Mouse (Mus musculus): ENCODE data around the gene Lhx1. TPM values are rescaled to one million over a fixed set of nuclear protein-coding genes. Genes with fewer than 3 reads are reported as not detected.

Lhx1 gene
- polyA plus RNA-seq, 1 experiment from 2014 or later = 0.16 TPM

GRCm38 (mm10) chr11:84513171-84514116 is 11.9 kb downstream of the Lhx1 start, which contains the start of gene Aatf:
Gene Aatf, minus strand, starts transcription at chr11:84513522.
- under 1% methylated on average over 80 of the region's 80 CpGs for WGBS
- Histone ChIP-seq H3K9ac (ENCODE audit: low read depth, low read length) (peak within 1 kb of the TSS; percentile 65), H3K36me3 (ENCODE audit: control insufficient read depth, insufficient read depth) (peaks cover 12% of the 10 kb centered on the region; the same call in 1 of the 2 replicates), H3K4me3 (ENCODE audit: low read depth, low read length) (peak within 1 kb of the TSS; percentile 54), H3K4me2 (replicated peaks; ENCODE audit: low read depth) (peak within 1 kb of the TSS; percentile 86), H3K9me3 (ENCODE audit: control insufficient read depth) (no peaks in the 10 kb centered on the region), H3K4me1 (replicated peaks; ENCODE audit: control insufficient read depth, insufficient read depth, low read length) (no peaks in the 10 kb centered on the region), H3K27me3 (replicated peaks; ENCODE audit: control insufficient read depth, insufficient read depth, low read length) (peaks cover 37% of the 10 kb centered on the region), H3K27ac (ENCODE audit: low read depth, low read length) (peak within 1 kb of the TSS; percentile 47)
- ATAC-seq = peak; percentile 99
- peak; percentile 27; the same call in 1 of the 2 replicates for TF ChIP-seq CTCF (IDR thresholded peaks at IDR 0.05; ENCODE audit: low read depth)

GRCm38 (mm10) chr11:84512031-84512430 is 13.3 kb downstream of the Lhx1 start:
- Histone ChIP-seq H3K9ac (ENCODE audit: low read depth, low read length) (no peak overlapping the region), H3K27me3 (replicated peaks; ENCODE audit: control insufficient read depth, insufficient read depth, low read length) (peaks cover 26% of the 10 kb centered on the region), H3K9me3 (ENCODE audit: control insufficient read depth) (no peaks in the 10 kb centered on the region), H3K4me2 (replicated peaks; ENCODE audit: low read depth) (peak overlapping the region; percentile 86), H3K27ac (ENCODE audit: low read depth, low read length) (no peak overlapping the region), H3K4me3 (ENCODE audit: low read depth, low read length) (no peak overlapping the region), H3K4me1 (replicated peaks; ENCODE audit: control insufficient read depth, insufficient read depth, low read length) (no peaks in the 10 kb centered on the region), H3K36me3 (ENCODE audit: control insufficient read depth, insufficient read depth) (peaks cover 12% of the 10 kb centered on the region; the same call in 1 of the 2 replicates)
- 92% methylated on average over 1 of the region's 1 CpGs for WGBS
- no peak for ATAC-seq
- TF ChIP-seq CTCF (IDR thresholded peaks at IDR 0.05; ENCODE audit: low read depth) = no peak

- ATAC-seq = no peak
- TF ChIP-seq CTCF (IDR thresholded peaks at IDR 0.05; ENCODE audit: low read depth) = peak; percentile 34
- H3K4me2 ChIP-seq (replicated peaks; ENCODE audit: low read depth) = no peak overlapping the region
- H3K27ac ChIP-seq (ENCODE audit: low read depth, low read length) = no peak overlapping the region
- H3K36me3 ChIP-seq (ENCODE audit: control insufficient read depth, insufficient read depth) = 0 out of 2 replicates have a peak, but pooled peaks cover 11% of the 10 kb centered on the region
- 96% methylated on average over 1 of the region's 1 CpGs for WGBS
- H3K4me3 ChIP-seq (ENCODE audit: low read depth, low read length) = no peak overlapping the region
- H3K9me3 ChIP-seq (ENCODE audit: control insufficient read depth) = no peaks in the 10 kb centered on the region
- no peaks in the 10 kb centered on the region for H3K4me1 ChIP-seq (replicated peaks; ENCODE audit: control insufficient read depth, insufficient read depth, low read length)
- H3K27me3 ChIP-seq (replicated peaks; ENCODE audit: control insufficient read depth, insufficient read depth, low read length) = no peaks in the 10 kb centered on the region
- H3K9ac ChIP-seq (ENCODE audit: low read depth, low read length) = no peak overlapping the region
Observed at GRCm38 (mm10) chr11:84504296-84504695, 21.0 kb downstream of the Lhx1 start.

GRCm38 (mm10) chr11:84497944-84498343 is 27.4 kb downstream of the Lhx1 start:
- Histone ChIP-seq H3K4me3 (ENCODE audit: low read depth, low read length) (no peak overlapping the region), H3K36me3 (ENCODE audit: control insufficient read depth, insufficient read depth) (0 out of 2 replicates have a peak, but pooled peaks cover 8% of the 10 kb centered on the region), H3K4me1 (replicated peaks; ENCODE audit: control insufficient read depth, insufficient read depth, low read length) (no peaks in the 10 kb centered on the region), H3K4me2 (replicated peaks; ENCODE audit: low read depth) (no peak overlapping the region), H3K9me3 (ENCODE audit: control insufficient read depth) (no peaks in the 10 kb centered on the region), H3K9ac (ENCODE audit: low read depth, low read length) (no peak overlapping the region), H3K27me3 (replicated peaks; ENCODE audit: control insufficient read depth, insufficient read depth, low read length) (no peaks in the 10 kb centered on the region), H3K27ac (ENCODE audit: low read depth, low read length) (no peak overlapping the region)
- WGBS = 72% methylated on average over 2 of the region's 2 CpGs
- peak; percentile 58 for TF ChIP-seq CTCF (IDR thresholded peaks at IDR 0.05; ENCODE audit: low read depth)
- ATAC-seq = no peak

- no peaks in the 10 kb centered on the region for H3K27me3 ChIP-seq (replicated peaks; ENCODE audit: control insufficient read depth, insufficient read depth, low read length)
- H3K9me3 ChIP-seq (ENCODE audit: control insufficient read depth) = no peaks in the 10 kb centered on the region
- TF ChIP-seq CTCF (IDR thresholded peaks at IDR 0.05; ENCODE audit: low read depth) = no peak
- no peak for ATAC-seq
- no peak overlapping the region for H3K4me2 ChIP-seq (replicated peaks; ENCODE audit: low read depth)
- H3K36me3 ChIP-seq (ENCODE audit: control insufficient read depth, insufficient read depth) = peaks cover 8% of the 10 kb centered on the region; the same call in 1 of the 2 replicates
- H3K4me3 ChIP-seq (ENCODE audit: low read depth, low read length) = no peak overlapping the region
- H3K4me1 ChIP-seq (replicated peaks; ENCODE audit: control insufficient read depth, insufficient read depth, low read length) = no peaks in the 10 kb centered on the region
- H3K27ac ChIP-seq (ENCODE audit: low read depth, low read length) = no peak overlapping the region
- no peak overlapping the region for H3K9ac ChIP-seq (ENCODE audit: low read depth, low read length)
Observed at GRCm38 (mm10) chr11:84496901-84497300, 28.4 kb downstream of the Lhx1 start.

GRCm38 (mm10) chr11:84495774-84496173 is 29.6 kb downstream of the Lhx1 start:
- no peak overlapping the region for H3K27ac ChIP-seq (ENCODE audit: low read depth, low read length)
- H3K4me2 ChIP-seq (replicated peaks; ENCODE audit: low read depth) = no peak overlapping the region
- ATAC-seq = no peak
- H3K4me3 ChIP-seq (ENCODE audit: low read depth, low read length) = no peak overlapping the region
- WGBS = 85% methylated on average over 4 of the region's 4 CpGs
- H3K9ac ChIP-seq (ENCODE audit: low read depth, low read length) = no peak overlapping the region
- no peaks in the 10 kb centered on the region for H3K27me3 ChIP-seq (replicated peaks; ENCODE audit: control insufficient read depth, insufficient read depth, low read length)
- H3K36me3 ChIP-seq (ENCODE audit: control insufficient read depth, insufficient read depth) = peaks cover 13% of the 10 kb centered on the region; the same call in 1 of the 2 replicates
- TF ChIP-seq CTCF (IDR thresholded peaks at IDR 0.05; ENCODE audit: low read depth) = no peak
- H3K4me1 ChIP-seq (replicated peaks; ENCODE audit: control insufficient read depth, insufficient read depth, low read length) = no peaks in the 10 kb centered on the region
- H3K9me3 ChIP-seq (ENCODE audit: control insufficient read depth) = no peaks in the 10 kb centered on the region
